Mouse (Mus musculus): ENCODE measurements around the gene Il20rb. TPM values are rescaled to one million over a fixed set of nuclear protein-coding genes. Genes with fewer than 3 reads are reported as not detected.

Il20rb gene
- total and polyA plus RNA-seq, 2 experiments from 2014 or later, result 1.4 to 1.7 TPM

DNA sequence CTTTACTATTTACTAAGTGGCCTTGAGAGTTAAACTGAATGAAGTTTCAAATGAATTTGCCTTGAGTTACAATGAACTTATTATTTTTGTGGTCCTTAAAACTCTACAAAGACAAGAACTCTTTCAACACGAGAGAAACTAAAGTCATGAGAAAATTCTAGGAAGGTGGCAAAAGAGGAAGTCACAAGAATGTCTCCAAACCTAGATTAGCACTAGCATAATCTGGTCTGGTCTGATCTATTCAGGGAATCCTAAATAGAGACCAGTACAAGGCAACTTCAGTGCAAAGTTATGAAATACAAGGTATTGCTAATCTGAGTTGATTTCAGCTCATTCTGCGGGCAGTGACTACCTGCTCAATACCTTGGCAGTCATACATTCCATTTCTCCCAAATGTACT lies 38.6 kb upstream of the Il20rb start:
- no peak overlapping the region for H3K4me3 ChIP-seq (ENCODE audit: low read depth, low read length)
- ATAC-seq (ENCODE audit: insufficient read depth, low read depth) (no peak), DNase-seq (ENCODE audit: low spot score) (no peak)
- 0 out of 2 replicates have a peak, but pooled peaks cover 3% of the 10 kb centered on the region for H3K4me1 ChIP-seq (ENCODE audit: control insufficient read depth, insufficient read depth)
- TF ChIP-seq EP300 (IDR thresholded peaks at IDR 0.05; ENCODE audit: low read depth) (no peak), CTCF (IDR thresholded peaks at IDR 0.05; ENCODE audit: low read depth) (no peak)
- no peaks in the 10 kb centered on the region for H3K27me3 ChIP-seq (ENCODE audit: control insufficient read depth, insufficient read depth, low read length)
- no peak overlapping the region for H3K27ac ChIP-seq (ENCODE audit: low read depth)
- H3K4me2 ChIP-seq (ENCODE audit: low read depth, low read length), result no peak overlapping the region
- H3K36me3 ChIP-seq (replicated peaks; ENCODE audit: control insufficient read depth, insufficient read depth, low read length), result no peaks in the 10 kb centered on the region
- no peak overlapping the region for H3K9ac ChIP-seq (replicated peaks; ENCODE audit: low read depth, low read length)
- peaks cover 7% of the 10 kb centered on the region; the same call in 1 of the 2 replicates for H3K9me3 ChIP-seq (replicated peaks; ENCODE audit: control insufficient read depth, low read length)
- 77% methylated on average over 2 of the region's 2 CpGs for WGBS

DNA sequence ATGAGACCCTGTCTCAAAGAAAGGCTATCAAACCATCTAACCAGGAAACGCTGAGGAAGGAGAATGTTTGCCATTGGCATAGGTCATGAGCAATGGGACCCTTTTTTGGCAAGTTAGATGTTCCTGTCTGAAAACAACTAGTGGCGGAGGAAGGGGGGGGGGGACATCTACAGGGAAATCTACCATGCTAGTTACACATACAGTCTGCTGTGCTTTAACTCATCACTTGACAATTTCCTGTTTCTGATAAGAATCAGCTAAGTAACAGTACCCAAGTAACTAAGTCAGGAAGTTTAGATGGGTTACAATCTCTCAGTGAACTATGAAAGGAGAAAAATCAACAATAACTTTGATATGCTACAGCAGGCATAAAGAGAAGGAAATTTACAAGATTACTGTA lies 35.4 kb upstream of the Il20rb start:
- 50% methylated on average over 2 of the region's 2 CpGs for WGBS
- TF ChIP-seq CTCF (IDR thresholded peaks at IDR 0.05; ENCODE audit: low read depth), result no peak
- TF ChIP-seq EP300 (IDR thresholded peaks at IDR 0.05; ENCODE audit: low read depth), result no peak
- no peak for ATAC-seq (ENCODE audit: insufficient read depth, low read depth)

DNA sequence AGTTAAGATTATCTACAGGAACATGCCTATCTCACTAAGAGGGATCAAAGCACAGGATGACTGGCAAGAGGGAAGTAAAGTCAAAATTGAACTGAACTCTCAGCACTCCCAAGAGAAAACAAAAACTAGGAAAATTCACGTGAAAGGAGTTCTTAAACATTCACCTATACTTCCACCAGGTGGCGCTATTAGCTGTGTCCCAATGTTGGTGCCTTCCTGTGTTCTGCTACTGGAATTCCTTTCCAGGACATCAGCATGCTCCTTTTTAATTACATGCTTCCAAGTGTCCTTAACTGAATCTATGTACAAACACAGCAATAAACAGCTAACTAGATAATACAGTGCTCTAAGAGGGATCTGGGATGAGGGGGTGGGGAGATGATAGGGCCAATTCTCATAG lies 34.0 kb upstream of the Il20rb start:
- no peak overlapping the region for H3K4me2 ChIP-seq (ENCODE audit: low read depth, low read length)
- no peaks in the 10 kb centered on the region for H3K36me3 ChIP-seq (replicated peaks; ENCODE audit: control insufficient read depth, insufficient read depth, low read length)
- peak; percentile 75 for DNase-seq (ENCODE audit: low spot score)
- H3K27me3 ChIP-seq (ENCODE audit: control insufficient read depth, insufficient read depth, low read length), result no peaks in the 10 kb centered on the region
- TF ChIP-seq EP300 (IDR thresholded peaks at IDR 0.05; ENCODE audit: low read depth) (no peak), CTCF (IDR thresholded peaks at IDR 0.05; ENCODE audit: low read depth) (peak; percentile 86)
- H3K4me1 ChIP-seq (ENCODE audit: control insufficient read depth, insufficient read depth), result 0 out of 2 replicates have a peak, but pooled peaks cover 3% of the 10 kb centered on the region
- H3K9me3 ChIP-seq (replicated peaks; ENCODE audit: control insufficient read depth, low read length), result no peaks in the 10 kb centered on the region
- WGBS, result 5% methylated on average over 2 of the region's 2 CpGs
- H3K9ac ChIP-seq (replicated peaks; ENCODE audit: low read depth, low read length), result no peak overlapping the region
- no peak overlapping the region for H3K27ac ChIP-seq (ENCODE audit: low read depth)
- ATAC-seq (ENCODE audit: insufficient read depth, low read depth), result no peak
- no peak overlapping the region for H3K4me3 ChIP-seq (ENCODE audit: low read depth, low read length)

More for the DNA sequence above, 35.4 kb upstream of the Il20rb start:
- H3K4me3 ChIP-seq (ENCODE audit: low read depth, low read length), result no peak overlapping the region
- no peak overlapping the region for H3K27ac ChIP-seq (ENCODE audit: low read depth)
- no peak overlapping the region for H3K9ac ChIP-seq (replicated peaks; ENCODE audit: low read depth, low read length)
- 0 out of 2 replicates have a peak, but pooled peaks cover 3% of the 10 kb centered on the region for H3K4me1 ChIP-seq (ENCODE audit: control insufficient read depth, insufficient read depth)
- H3K9me3 ChIP-seq (replicated peaks; ENCODE audit: control insufficient read depth, low read length), result no peaks in the 10 kb centered on the region
- H3K36me3 ChIP-seq (replicated peaks; ENCODE audit: control insufficient read depth, insufficient read depth, low read length), result no peaks in the 10 kb centered on the region
- no peak overlapping the region for H3K4me2 ChIP-seq (ENCODE audit: low read depth, low read length)
- no peaks in the 10 kb centered on the region for H3K27me3 ChIP-seq (ENCODE audit: control insufficient read depth, insufficient read depth, low read length)
- DNase-seq (ENCODE audit: low spot score), result no peak

DNA sequence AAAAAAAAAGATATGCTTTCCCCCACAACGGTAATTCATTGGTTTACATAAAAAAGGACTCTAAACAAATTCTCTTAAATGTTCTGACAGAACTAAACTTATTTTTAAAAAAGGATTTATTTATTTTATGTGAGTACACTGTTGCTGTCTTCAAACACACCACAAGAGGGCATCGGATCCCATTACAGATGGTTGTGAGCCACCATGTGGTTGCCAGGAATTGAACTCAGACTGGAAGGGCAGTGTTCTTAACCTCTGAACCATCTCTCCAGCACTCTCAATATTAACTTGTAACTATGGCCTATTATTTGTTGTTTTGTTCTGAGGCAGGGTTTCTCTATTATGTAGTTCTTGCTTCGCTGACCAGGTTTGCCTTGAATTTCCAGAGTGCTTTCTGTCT lies 33.4 kb upstream of the Il20rb start:
- TF ChIP-seq EP300 (IDR thresholded peaks at IDR 0.05; ENCODE audit: low read depth) (no peak), CTCF (IDR thresholded peaks at IDR 0.05; ENCODE audit: low read depth) (peak; percentile 25; the same call in 1 of the 2 replicates)
- 98% methylated on average over 3 of the region's 3 CpGs for WGBS
- Histone ChIP-seq H3K27ac (ENCODE audit: low read depth) (no peak overlapping the region), H3K27me3 (ENCODE audit: control insufficient read depth, insufficient read depth, low read length) (no peaks in the 10 kb centered on the region), H3K4me2 (ENCODE audit: low read depth, low read length) (no peak overlapping the region), H3K9me3 (replicated peaks; ENCODE audit: control insufficient read depth, low read length) (no peaks in the 10 kb centered on the region), H3K9ac (replicated peaks; ENCODE audit: low read depth, low read length) (no peak overlapping the region), H3K36me3 (replicated peaks; ENCODE audit: control insufficient read depth, insufficient read depth, low read length) (no peaks in the 10 kb centered on the region), H3K4me1 (ENCODE audit: control insufficient read depth, insufficient read depth) (no peaks in the 10 kb centered on the region), H3K4me3 (ENCODE audit: low read depth, low read length) (no peak overlapping the region)
- no peak for DNase-seq (ENCODE audit: low spot score)
- no peak for ATAC-seq (ENCODE audit: insufficient read depth, low read depth)

DNA sequence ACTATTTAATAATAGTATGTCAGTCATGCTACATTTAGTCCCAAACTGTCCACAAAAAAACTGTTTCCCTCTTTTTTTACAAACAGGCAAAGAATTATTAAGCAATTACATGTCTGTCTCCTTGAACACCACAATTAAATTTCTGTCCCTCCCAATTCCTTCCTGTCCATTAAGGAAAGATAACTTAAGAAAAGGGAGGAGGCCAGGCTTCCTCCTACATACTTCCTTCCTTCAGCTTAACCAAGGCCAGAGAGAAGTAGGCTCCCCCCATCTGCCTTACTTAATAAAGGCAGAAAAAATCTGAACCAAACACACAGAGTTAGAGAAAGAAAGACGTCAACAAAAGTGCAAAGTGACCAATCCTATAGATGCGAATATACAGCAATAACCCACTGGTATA lies 21.0 kb upstream of the Il20rb start:
- no peak overlapping the region for H3K4me2 ChIP-seq (ENCODE audit: low read depth, low read length)
- 70% methylated on average over 2 of the region's 2 CpGs for WGBS

DNA sequence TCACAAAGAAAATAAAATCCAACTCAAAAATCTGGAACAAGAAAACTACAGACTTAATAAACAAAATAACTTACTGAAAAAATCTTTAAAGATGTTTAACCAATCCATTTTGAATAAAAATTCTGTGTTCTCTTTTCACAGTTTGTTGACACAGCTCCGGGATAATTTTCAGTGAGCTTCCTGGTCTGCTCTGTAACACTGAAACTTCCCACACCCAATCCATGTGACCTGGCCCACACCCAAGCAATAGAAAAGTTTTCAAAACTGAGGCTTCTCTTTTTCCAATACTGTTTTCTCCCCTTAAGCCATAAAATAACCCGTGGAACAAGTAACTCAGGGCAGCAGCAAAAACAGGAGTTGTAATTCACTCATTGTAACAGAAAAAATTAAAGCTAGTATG lies 20.1 kb upstream of the Il20rb start:
- DNase-seq (ENCODE audit: low spot score) (peak; percentile 56), ATAC-seq (ENCODE audit: insufficient read depth, low read depth) (no peak)
- peak overlapping the region; percentile 28; the same call in 1 of the 2 replicates for H3K4me2 ChIP-seq (ENCODE audit: low read depth, low read length)
- H3K4me3 ChIP-seq (ENCODE audit: low read depth, low read length), result peak overlapping the region; percentile 42
- TF ChIP-seq EP300 (IDR thresholded peaks at IDR 0.05; ENCODE audit: low read depth) (no peak), CTCF (IDR thresholded peaks at IDR 0.05; ENCODE audit: low read depth) (no peak)
- peaks cover 6% of the 10 kb centered on the region for H3K4me1 ChIP-seq (ENCODE audit: control insufficient read depth, insufficient read depth)
- H3K27ac ChIP-seq (ENCODE audit: low read depth), result peak overlapping the region; percentile 65
- no peak overlapping the region for H3K9ac ChIP-seq (replicated peaks; ENCODE audit: low read depth, low read length)
- no peaks in the 10 kb centered on the region for H3K9me3 ChIP-seq (replicated peaks; ENCODE audit: control insufficient read depth, low read length)
- H3K36me3 ChIP-seq (replicated peaks; ENCODE audit: control insufficient read depth, insufficient read depth, low read length), result no peaks in the 10 kb centered on the region
- 27% methylated on average over 2 of the region's 2 CpGs for WGBS
- H3K27me3 ChIP-seq (ENCODE audit: control insufficient read depth, insufficient read depth, low read length), result no peaks in the 10 kb centered on the region

More for the DNA sequence above, 21.0 kb upstream of the Il20rb start:
- Histone ChIP-seq H3K27me3 (ENCODE audit: control insufficient read depth, insufficient read depth, low read length) (no peaks in the 10 kb centered on the region), H3K4me1 (ENCODE audit: control insufficient read depth, insufficient read depth) (peaks cover 9% of the 10 kb centered on the region), H3K9ac (replicated peaks; ENCODE audit: low read depth, low read length) (no peak overlapping the region), H3K9me3 (replicated peaks; ENCODE audit: control insufficient read depth, low read length) (no peaks in the 10 kb centered on the region), H3K27ac (ENCODE audit: low read depth) (peak overlapping the region; percentile 66), H3K36me3 (replicated peaks; ENCODE audit: control insufficient read depth, insufficient read depth, low read length) (no peaks in the 10 kb centered on the region), H3K4me3 (ENCODE audit: low read depth, low read length) (no peak overlapping the region)
- peak; percentile 23 for DNase-seq (ENCODE audit: low spot score)
- ATAC-seq (ENCODE audit: insufficient read depth, low read depth), result peak; percentile 20; the same call in 1 of the 2 replicates
- TF ChIP-seq EP300 (IDR thresholded peaks at IDR 0.05; ENCODE audit: low read depth) (peak; percentile 77; the same call in 1 of the 2 replicates), CTCF (IDR thresholded peaks at IDR 0.05; ENCODE audit: low read depth) (no peak)
